Mouse (Mus musculus): ENCODE data around the gene Cabp1.

DNA sequence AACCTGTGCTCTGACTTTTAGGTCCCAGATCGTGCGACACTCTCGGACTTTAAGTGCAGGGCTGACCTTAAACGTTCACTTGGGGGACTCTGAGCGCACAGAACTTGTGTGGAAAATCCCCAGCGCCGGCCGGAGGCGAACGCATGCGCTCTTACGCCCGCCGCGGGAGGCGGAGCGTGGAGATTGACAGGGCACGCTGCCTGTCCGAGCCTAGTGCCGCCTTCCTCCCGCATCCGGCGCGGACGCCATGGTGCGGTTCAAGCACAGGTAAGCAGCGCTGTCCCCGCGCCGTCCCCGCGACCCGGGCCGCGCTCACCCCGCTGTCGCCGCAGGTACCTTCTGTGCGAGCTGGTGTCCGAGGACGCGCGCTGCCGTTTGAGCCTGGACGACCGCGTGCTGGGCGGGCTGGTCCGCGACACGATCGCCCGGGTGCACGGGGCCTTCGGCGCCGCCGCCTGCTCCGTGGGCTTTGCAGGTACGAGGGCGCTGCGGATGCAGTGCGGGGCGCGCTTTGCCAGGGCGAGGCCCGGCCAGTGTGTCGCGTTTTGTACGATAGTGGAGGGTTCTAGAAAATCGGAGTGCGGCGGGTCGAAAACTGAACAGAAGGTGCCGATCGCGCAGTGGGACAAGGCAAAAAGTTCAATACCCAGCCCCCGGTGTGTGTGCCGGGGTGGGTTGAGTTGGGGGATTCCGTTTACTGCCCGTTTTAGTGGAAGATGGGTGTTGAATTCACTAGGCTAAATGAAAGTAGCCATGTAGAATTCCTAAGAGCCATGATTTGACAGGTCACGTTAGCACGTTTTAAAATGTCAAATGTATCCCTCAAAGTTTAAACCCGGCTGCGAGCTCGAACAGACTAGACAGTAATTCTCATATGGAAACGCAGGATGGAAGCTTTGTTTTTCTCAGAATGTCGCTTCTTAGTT is 43.9 kb upstream of the Cabp1 start:
- TF ChIP-seq CTCF (conservative IDR thresholded peaks at IDR 0.05; ENCODE audit: low read length) (no peak), POU5F1 (IDR thresholded peaks at IDR 0.05; ENCODE audit: borderline replicate concordance, low read length) (no peak)

All from E14TG2a.4 (cell line).